Mouse (Mus musculus) lung, adult 2 months (tissue): ENCODE measurements around the gene Sgcd.

Experiments used
- CTCF ChIP-seq: fragments of 200-500 bp; IDR thresholded peaks from 2 replicates; pipeline ENCODE4 v1.5.1; 2011; ENCODE audit warnings: mild to moderate bottlenecking, low read length, control low read depth; ENCODE audit not compliant: insufficient read depth
- POLR2A ChIP-seq: fragments of 200-500 bp; IDR thresholded peaks from 2 replicates; pipeline ENCODE4 v1.6.1; 2011; ENCODE audit warnings: low read depth, mild to moderate bottlenecking, control low read depth, low read length, borderline replicate concordance; ENCODE audit errors: extremely low read depth

- no peak for TF ChIP-seq POLR2A
- TF ChIP-seq CTCF, result no peak
Measured at GRCm38 (mm10) chr11:47460149-47460548, 528.6 kb downstream of the Sgcd start.
